17 mouse cellular contexts compared by ENCODE assay signal in genomic region chr9:60160855-60161254, GRCm38 (mm10).
DNase-seq lines count a peak whose midpoint lies in the region; ATAC-seq and TF ChIP-seq lines count a peak whose summit lies in the region.
"Had no signal": no experiment of that assay in that cellular context is flagged by ENCODE, and none has a peak within 500 bp of the region (broad histone marks: within the 10 kb centered on the region; RNA-seq: fewer than 3 reads in every experiment).

No protein-coding gene starts in this region.

- no peaks in the 10 kb centered on the region for H3K27me3 ChIP-seq in forebrain, postnatal 0 days (ENCODE audit: insufficient read depth, low read length)
- no peaks in the 10 kb centered on the region for H3K27me3 ChIP-seq in forebrain, embryonic 13.5 days
- H3K27me3 ChIP-seq in lung, embryonic 16.5 days (ENCODE audit: control insufficient read depth, insufficient read depth, low read depth, low read length): no peaks in the 10 kb centered on the region
- H3K27me3 ChIP-seq in lung, postnatal 0 days (replicated peaks; ENCODE audit: insufficient read depth, low read length): no peaks in the 10 kb centered on the region
- H3K27me3 ChIP-seq: heart, embryonic 12.5 days; limb, embryonic 12.5 days had no signal

- no peaks in the 10 kb centered on the region for H3K9me3 ChIP-seq in forebrain, postnatal 0 days (ENCODE audit: low read length)
- H3K9me3 ChIP-seq in forebrain, embryonic 13.5 days (replicated peaks): no peaks in the 10 kb centered on the region
- H3K9me3 ChIP-seq in lung, embryonic 16.5 days (ENCODE audit: control insufficient read depth, low read length): no peaks in the 10 kb centered on the region
- no peaks in the 10 kb centered on the region for H3K9me3 ChIP-seq in lung, postnatal 0 days (ENCODE audit: low read length)
- H3K9me3 ChIP-seq: heart, embryonic 12.5 days; limb, embryonic 12.5 days had no signal

- H3K4me3 ChIP-seq in forebrain, postnatal 0 days (ENCODE audit: low read depth, low read length): no peak overlapping the region
- no peak overlapping the region for H3K4me3 ChIP-seq in forebrain, embryonic 13.5 days
- no peak overlapping the region for H3K4me3 ChIP-seq in lung, embryonic 16.5 days (ENCODE audit: low read length)
- H3K4me3 ChIP-seq in lung, postnatal 0 days (ENCODE audit: low read depth, low read length): no peak overlapping the region
- H3K4me3 ChIP-seq: heart, embryonic 12.5 days; limb, embryonic 12.5 days had no signal

- no peak overlapping the region for H3K4me2 ChIP-seq in forebrain, postnatal 0 days (ENCODE audit: low read depth)
- no peak overlapping the region for H3K4me2 ChIP-seq in forebrain, embryonic 13.5 days
- H3K4me2 ChIP-seq in lung, embryonic 16.5 days (ENCODE audit: low read depth, low read length): no peak overlapping the region
- no peak overlapping the region for H3K4me2 ChIP-seq in lung, postnatal 0 days (replicated peaks; ENCODE audit: low read depth, low read length)
- H3K4me2 ChIP-seq: heart, embryonic 12.5 days; limb, embryonic 12.5 days had no signal

- H3K36me3 ChIP-seq in forebrain, postnatal 0 days (ENCODE audit: insufficient read depth): no peaks in the 10 kb centered on the region
- no peaks in the 10 kb centered on the region for H3K36me3 ChIP-seq in forebrain, embryonic 13.5 days (ENCODE audit: poor library complexity, severe bottlenecking)
- H3K36me3 ChIP-seq in lung, embryonic 16.5 days (ENCODE audit: control insufficient read depth, insufficient read depth, low read length): no peaks in the 10 kb centered on the region
- no peaks in the 10 kb centered on the region for H3K36me3 ChIP-seq in lung, postnatal 0 days (ENCODE audit: insufficient read depth, low read length)
- H3K36me3 ChIP-seq: heart, embryonic 12.5 days; limb, embryonic 12.5 days had no signal

- DNase-seq in forebrain, postnatal 0 days: no peak
- DNase-seq in lung, postnatal 0 days (ENCODE audit: low spot score): no peak
- DNase-seq in fibroblast of lung, adult 2 months (ENCODE audit: low read depth): peak; percentile 38
- DNase-seq in mesoderm, embryonic 11.5 days (ENCODE audit: low read depth, low spot score): peak; percentile 55
- no peak for DNase-seq in cerebellum, adult 9-10 months
- DNase-seq in gastrocnemius, postnatal 36 days: no peak
- DNase-seq: B cell, adult 2 months; cerebellum, adult 11 months; heart, postnatal 36 days; kidney, adult 11 months; kidney, postnatal 4 days; liver, postnatal 0 days; right cerebral cortex, postnatal 14 days had no signal

- 0 out of 2 replicates have a peak, but pooled peaks have one; percentile 23 for ATAC-seq in forebrain, postnatal 0 days
- ATAC-seq in forebrain, embryonic 13.5 days: no peak
- no peak for ATAC-seq in lung, embryonic 16.5 days (ENCODE audit: low read depth)
- ATAC-seq in lung, postnatal 0 days: no peak
- ATAC-seq: liver, postnatal 0 days had no signal

- no peak overlapping the region for H3K9ac ChIP-seq in forebrain, postnatal 0 days
- H3K9ac ChIP-seq in forebrain, embryonic 13.5 days: no peak overlapping the region
- H3K9ac ChIP-seq in lung, embryonic 16.5 days (ENCODE audit: low read length): 0 out of 2 replicates have a peak overlapping the region, but pooled peaks have one; percentile 10
- H3K9ac ChIP-seq in lung, postnatal 0 days (replicated peaks; ENCODE audit: low read depth): no peak overlapping the region
- H3K9ac ChIP-seq: heart, embryonic 12.5 days; limb, embryonic 12.5 days; liver, postnatal 0 days had no signal

- 9% methylated on average over 5 of the region's 5 CpGs for WGBS in forebrain, postnatal 0 days
- WGBS in forebrain, embryonic 13.5 days: 26% methylated on average over 5 of the region's 5 CpGs
- WGBS in lung, embryonic 16.5 days: 7% methylated on average over 5 of the region's 5 CpGs
- WGBS in lung, postnatal 0 days: 13% methylated on average over 5 of the region's 5 CpGs

- H3K27ac ChIP-seq in forebrain, postnatal 0 days (ENCODE audit: low read depth, low read length): no peak overlapping the region
- no peak overlapping the region for H3K27ac ChIP-seq in forebrain, embryonic 13.5 days
- no peak overlapping the region for H3K27ac ChIP-seq in lung, embryonic 16.5 days (ENCODE audit: low read length)
- no peak overlapping the region for H3K27ac ChIP-seq in lung, postnatal 0 days (ENCODE audit: low read length)
- H3K27ac ChIP-seq: limb, embryonic 12.5 days had no signal

- TF ChIP-seq EP300 in lung, postnatal 0 days (IDR thresholded peaks at IDR 0.05): no peak

- H3K4me1 ChIP-seq in forebrain, postnatal 0 days (ENCODE audit: insufficient read depth): 0 out of 2 replicates have a peak, but pooled peaks cover 6% of the 10 kb centered on the region
- H3K4me1 ChIP-seq in forebrain, embryonic 13.5 days: peaks cover 13% of the 10 kb centered on the region; the same call in 1 of the 2 replicates
- peaks cover 11% of the 10 kb centered on the region for H3K4me1 ChIP-seq in lung, embryonic 16.5 days (replicated peaks; ENCODE audit: control insufficient read depth, insufficient read depth, low read length)
- no peaks in the 10 kb centered on the region for H3K4me1 ChIP-seq in lung, postnatal 0 days (ENCODE audit: insufficient read depth, low read depth, low read length)

- intact Hi-C loops in gastrocnemius, postnatal 36 days (cut with DNase I): no loop called here

- no peak for TF ChIP-seq CTCF in forebrain, postnatal 0 days (IDR thresholded peaks at IDR 0.05; ENCODE audit: low read depth)
- no peak for TF ChIP-seq CTCF in lung, postnatal 0 days (IDR thresholded peaks at IDR 0.05)

Comparison
In these comparisons a context has a peak if more than half of its experiments do, and no peak if none do; other contexts are left out.
1. DNase-seq: peak in fibroblast of lung, adult 2 months (single experiment) and mesoderm, embryonic 11.5 days (single experiment); none in forebrain, postnatal 0 days (single experiment), lung, postnatal 0 days (single experiment), cerebellum, adult 9-10 months (single experiment) and gastrocnemius, postnatal 36 days (0 of 2).